Mouse (Mus musculus): Measurements from ENCODE around the gene Bcat1. TPM values are rescaled to one million over a fixed set of nuclear protein-coding genes. Genes with fewer than 3 reads are reported as not detected.
A peak's percentile ranks its signal among the peaks of the same experiment; 100 is the strongest.

Bcat1 gene
- total RNA-seq, 2 experiments from 2014 or later: 65.1 to 65.9 TPM

- intact Hi-C loops (cut with DNase I): no loop called here
- no peak for DNase-seq (ENCODE audit: extremely low spot score in 1 of 2, low spot score in 2 of 2)
Measured at GRCm38 (mm10) chr6:144970900-144971299, 105.1 kb downstream of the Bcat1 start.

DNA sequence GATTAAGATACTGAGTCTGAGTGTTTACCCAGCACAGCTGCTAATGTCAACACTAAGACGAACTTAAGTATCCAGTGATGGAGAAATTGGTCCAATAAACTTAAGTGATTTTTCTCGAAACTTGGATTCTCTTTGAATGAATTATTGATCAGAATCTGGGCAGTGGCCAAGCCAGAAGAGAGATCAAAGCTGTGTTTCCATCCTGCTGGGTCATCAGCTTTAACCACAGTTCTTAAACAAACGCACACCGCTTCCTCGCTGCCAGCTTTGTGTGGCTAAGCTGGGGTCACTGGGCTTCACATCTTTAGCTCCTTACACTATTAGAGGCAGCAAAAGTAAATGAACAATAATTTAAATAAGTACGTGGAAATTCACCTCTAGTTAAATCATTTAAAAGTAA is 108.4 kb downstream of the Bcat1 start:
- intact Hi-C loops (cut with DNase I): loop anchor here (10.0 kb wide), 3 partner anchors 463 to 1643 kb away; no protein-coding TSS in a partner anchor
- no peak for DNase-seq (ENCODE audit: extremely low spot score in 1 of 2, low spot score in 2 of 2)

DNA sequence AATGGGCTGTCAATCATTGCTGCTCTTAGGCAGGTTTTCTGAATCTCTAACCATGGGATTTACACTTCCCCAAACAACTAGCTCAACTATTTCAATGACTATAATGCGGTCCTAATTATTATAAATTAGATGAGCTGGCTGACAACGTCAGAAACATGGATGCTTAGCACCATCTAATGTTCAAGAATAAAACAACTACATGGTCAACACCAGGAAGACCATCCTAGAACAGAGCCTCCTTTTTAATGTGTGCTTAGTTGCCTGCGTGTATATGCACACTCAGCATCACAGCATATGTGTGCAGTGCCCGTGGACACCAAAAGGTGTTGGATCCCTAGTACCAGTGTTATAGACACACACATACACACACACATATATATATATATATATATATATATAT is 111.8 kb downstream of the Bcat1 start:
- no peak for DNase-seq (ENCODE audit: extremely low spot score in 1 of 2, low spot score in 2 of 2)
- intact Hi-C loops (cut with DNase I): loop anchor here (10.0 kb wide), 3 partner anchors 459 to 1639 kb away; no protein-coding TSS in a partner anchor

DNA sequence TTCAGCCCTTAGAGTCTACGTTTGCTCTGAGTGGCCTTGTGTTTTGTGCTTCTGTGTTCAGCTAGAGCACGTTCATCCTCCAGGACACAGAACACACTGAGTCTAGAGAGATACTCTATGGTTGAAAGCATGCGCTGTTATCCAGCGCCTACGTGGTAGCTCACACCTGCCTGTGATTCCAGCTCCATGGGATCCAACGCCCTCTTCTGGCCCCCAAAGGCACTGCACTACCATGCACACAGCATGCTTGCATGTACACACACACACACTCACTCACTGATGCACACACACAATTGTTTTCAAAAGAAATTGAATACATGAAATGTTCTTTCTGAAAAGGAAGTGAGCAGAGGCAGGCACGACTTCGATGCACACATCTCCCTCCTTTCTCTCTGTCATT is 112.8 kb downstream of the Bcat1 start:
- DNase-seq (ENCODE audit: extremely low spot score in 1 of 2, low spot score in 2 of 2): no peak
- intact Hi-C loops (cut with DNase I): loop anchor here (10.0 kb wide), 3 partner anchors 458 to 1638 kb away; no protein-coding TSS in a partner anchor

DNA sequence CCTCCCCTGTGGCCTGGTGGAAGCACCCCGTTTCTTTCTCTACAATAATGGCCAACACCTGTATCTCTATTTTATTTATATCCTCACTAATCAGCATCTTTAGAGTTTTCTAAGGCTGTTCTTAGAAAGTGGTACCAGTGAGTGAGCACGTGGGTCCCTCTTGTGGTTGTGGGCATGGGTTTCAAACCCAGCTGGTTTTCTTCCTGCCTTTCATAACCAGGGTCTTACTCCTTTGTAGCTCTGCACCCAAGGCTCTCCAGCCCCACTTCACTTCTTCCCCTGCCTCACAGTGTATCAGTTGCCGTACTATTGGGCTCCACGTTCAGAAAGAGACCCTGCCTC is 114.0 kb downstream of the Bcat1 start:
- intact Hi-C loops (cut with DNase I): loop anchor here (10.0 kb wide), 3 partner anchors 457 to 1637 kb away; no protein-coding TSS in a partner anchor
- DNase-seq (ENCODE audit: extremely low spot score in 1 of 2, low spot score in 2 of 2): peak in 1 of 2 experiments; percentile 42

DNA sequence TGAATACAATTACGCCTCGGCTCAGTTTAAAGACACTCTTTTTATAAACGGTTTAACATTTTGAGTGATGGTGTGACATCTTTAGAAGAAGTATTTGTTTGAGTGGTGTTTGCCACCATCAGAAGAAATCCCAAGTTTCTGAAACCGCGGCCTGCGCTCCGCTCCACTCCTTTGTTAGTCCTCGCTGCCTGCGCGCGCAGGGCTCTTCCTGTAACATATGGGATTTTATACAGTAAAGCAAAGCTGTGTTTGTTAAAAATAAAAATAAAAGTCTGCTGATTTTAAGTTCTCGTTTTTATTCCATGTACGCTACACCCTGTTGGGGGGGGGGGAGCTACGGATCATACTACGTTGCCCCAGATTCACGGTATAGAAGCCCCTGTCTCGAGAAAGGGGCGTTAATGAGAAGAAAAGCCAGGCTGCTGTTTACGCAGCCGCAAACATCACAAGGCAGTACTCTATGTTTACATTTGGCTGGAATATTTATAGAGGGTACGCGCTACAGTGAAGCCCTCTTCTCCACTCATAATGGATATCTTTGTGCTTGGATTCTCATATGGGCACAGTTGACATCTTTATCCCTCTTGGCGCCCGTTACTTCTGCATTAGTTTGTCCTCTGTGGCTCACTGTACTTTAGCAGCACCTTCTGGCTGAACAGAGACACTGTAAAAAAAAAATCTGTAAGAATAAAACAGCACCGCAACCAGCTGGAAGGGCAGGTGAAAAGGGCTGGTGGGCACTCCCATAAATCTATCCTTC is 114.6 kb downstream of the Bcat1 start:
- intact Hi-C loops (cut with DNase I): loop anchor here (2.0 to 10.0 kb wide), 4 partner anchors 457 to 1741 kb away; no protein-coding TSS in a partner anchor
- DNase-seq (ENCODE audit: extremely low spot score in 1 of 2, low spot score in 2 of 2): peak in 1 of 2 experiments; percentile 56

GRCm38 (mm10) chr6:144955887-144956547 is 120.0 kb downstream of the Bcat1 start:
- no peak for DNase-seq (ENCODE audit: extremely low spot score in 1 of 2, low spot score in 2 of 2)

DNA sequence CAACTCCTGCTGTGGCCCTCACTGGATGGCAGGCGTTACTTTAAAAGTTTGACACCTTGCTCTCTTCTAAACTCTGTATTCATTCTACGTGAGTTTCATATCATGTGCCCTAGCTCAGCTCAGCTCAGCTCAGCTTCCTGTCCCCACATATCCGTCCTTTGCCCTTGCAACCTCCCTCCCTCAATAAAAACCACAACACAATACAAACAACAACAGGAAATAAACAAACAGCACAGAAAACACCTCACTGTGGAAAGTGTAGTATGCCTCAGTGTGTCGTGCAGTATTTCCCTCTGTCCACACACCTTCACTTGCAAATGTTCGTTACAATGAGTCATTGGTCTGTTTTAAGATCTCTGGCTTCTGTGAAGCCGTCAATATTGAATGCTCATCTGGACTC is 123.1 kb downstream of the Bcat1 start:
- intact Hi-C loops (cut with DNase I): no loop called here
- DNase-seq (ENCODE audit: extremely low spot score in 1 of 2, low spot score in 2 of 2): no peak

More at GRCm38 (mm10) chr6:144955887-144956547, 120.0 kb downstream of the Bcat1 start:
- intact Hi-C loops (cut with DNase I): no loop called here

DNA sequence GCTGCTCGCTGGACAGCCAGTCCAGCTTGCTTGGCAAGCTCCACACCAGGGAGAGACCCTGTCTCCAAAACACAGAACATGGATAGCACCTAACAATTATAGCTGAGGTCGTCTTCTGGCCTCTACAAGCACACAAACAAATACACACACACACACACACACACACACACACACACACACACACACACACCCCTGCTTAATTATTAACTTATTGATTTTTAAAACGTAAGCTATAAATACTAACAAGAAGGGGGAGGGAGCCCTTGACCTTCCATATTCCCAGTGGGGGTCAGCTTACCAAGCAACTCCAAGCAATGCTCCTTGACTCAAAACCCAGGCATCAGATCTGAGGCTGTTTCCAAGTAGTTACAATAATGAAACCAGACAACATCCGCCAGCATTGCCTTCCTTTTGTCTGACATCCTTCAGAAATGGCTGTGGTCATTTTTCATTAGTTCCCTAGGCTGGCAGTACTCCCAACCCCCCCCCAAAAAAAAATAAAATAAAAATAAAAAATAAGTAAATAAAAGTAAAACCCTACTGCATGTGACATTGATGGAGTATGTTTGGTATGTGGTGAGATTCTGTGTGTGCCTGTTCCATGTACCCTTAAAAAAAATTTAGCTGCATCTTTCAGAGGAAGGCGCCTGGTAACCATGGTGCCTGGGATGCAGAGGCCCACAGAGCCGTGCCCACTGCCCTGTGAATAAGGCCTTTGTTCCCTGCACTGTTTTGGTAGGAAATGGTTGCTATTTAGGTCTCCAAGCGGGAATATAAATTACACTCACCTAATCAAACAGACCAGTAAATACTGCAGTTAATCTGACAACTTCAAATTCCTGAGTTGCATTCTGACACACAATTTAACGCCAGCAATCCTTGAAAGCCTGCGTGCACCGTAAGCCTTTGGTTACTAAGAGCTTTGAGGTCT is 131.3 kb downstream of the Bcat1 start:
- DNase-seq (ENCODE audit: extremely low spot score in 1 of 2, low spot score in 2 of 2): no peak
- intact Hi-C loops (cut with DNase I): no loop called here

Other genes starting within 250 kb of the Bcat1 start
- gene Lrmp, start 39.5 kb upstream of the Bcat1 start, total RNA-seq (2021): 1 to 10 TPM; 1.5 to 1.9 TPM
- gene Casc1, start 134.8 kb upstream of the Bcat1 start, total RNA-seq (2021): under 1 TPM; 0.77 to 0.85 TPM
- 10 to 100 TPM; 15.5 to 16.3 TPM for gene Etfrf1, start 134.9 kb upstream of the Bcat1 start, total RNA-seq (2021)
- gene Kras, start 174.1 kb upstream of the Bcat1 start, total RNA-seq (2021): 10 to 100 TPM; 86.6 to 88.5 TPM